Mouse (Mus musculus): ENCODE data around the gene Gm9821.

DNA sequence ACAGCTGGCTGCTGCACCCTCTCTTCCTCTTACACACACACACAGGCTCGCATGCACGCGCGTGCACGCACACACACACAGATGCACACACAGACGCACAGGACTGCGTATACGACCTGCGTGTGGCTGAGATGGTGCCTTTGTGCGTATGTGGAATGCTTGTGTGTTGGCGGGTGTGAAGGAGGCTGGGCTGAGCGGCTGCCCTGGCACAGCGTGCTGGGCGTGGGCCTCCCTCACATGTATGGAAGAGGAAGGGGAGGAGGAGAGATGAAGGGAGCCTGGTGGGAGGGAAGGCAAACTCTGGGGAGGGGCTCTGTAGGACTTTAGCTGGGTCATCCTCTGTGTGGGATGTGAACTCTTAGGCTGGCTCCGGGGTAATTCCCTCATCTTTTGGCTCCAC, 20.1 kb upstream of the Gm9821 start:
- no peak for TF ChIP-seq GATA1 (IDR thresholded peaks at IDR 0.05; ENCODE audit: low read length)
- no peak for TF ChIP-seq TAL1 (IDR thresholded peaks at IDR 0.05; ENCODE audit: low read length)
